Mouse (Mus musculus) MEL (cell line): ENCODE data around the gene Mrps10.

Experiments
- CHD2 ChIP-seq: IDR thresholded peaks from 2 replicates; pipeline ENCODE4 v1.6.1; 2011; ENCODE audit warnings: low read length, improper control_type of control experiment
- CTCF ChIP-seq, 3 experiments: IDR thresholded peaks in 2 of 3; conservative IDR thresholded peaks in 1 of 3; 2 replicates each; pipeline ENCODE4 v1.5.1; 2011 to 2012; ENCODE audit warnings: low read length in 3 of 3, low read depth in 2 of 3, mild to moderate bottlenecking in 2 of 3, improper control_type of control experiment in 1 of 3, inconsistent platforms in 1 of 3, mixed read lengths in 1 of 3, moderate library complexity in 1 of 3; ENCODE audit not compliant: control insufficient read depth in 1 of 3, insufficient read depth in 1 of 3, poor library complexity in 1 of 3, severe bottlenecking in 1 of 3
- EP300 ChIP-seq, 2 experiments: IDR thresholded peaks; 2 replicates each; pipeline ENCODE4 v1.6.1; 2011; ENCODE audit warnings: improper control_type of control experiment in 2 of 2, low read length in 2 of 2, low read depth in 1 of 2, mild to moderate bottlenecking in 1 of 2
- MAFK ChIP-seq: IDR thresholded peaks from 2 replicates; pipeline ENCODE4 v1.6.1; 2011; ENCODE audit warnings: low read depth, mild to moderate bottlenecking, low read length, improper control_type of control experiment, borderline replicate concordance
- MAX ChIP-seq: IDR thresholded peaks from 2 replicates; pipeline ENCODE4 v1.6.1; 2011; ENCODE audit warnings: low read length, improper control_type of control experiment
- SMC3 ChIP-seq: IDR thresholded peaks from 2 replicates; pipeline ENCODE4 v1.6.1; 2011; ENCODE audit warnings: low read depth, low read length, improper control_type of control experiment

- TF ChIP-seq CTCF (IDR thresholded peaks at IDR 0.05 in 2 of 3, conservative IDR thresholded peaks at IDR 0.05 in 1 of 3; ENCODE audit: control insufficient read depth in 1 of 3, insufficient read depth in 1 of 3, low read depth in 2 of 3, low read length in 3 of 3, poor library complexity in 1 of 3, severe bottlenecking in 1 of 3) (no peak), CHD2 (no peak), SMC3 (no peak), EP300 (IDR thresholded peaks at IDR 0.05; ENCODE audit: low read depth in 1 of 2, low read length in 2 of 2) (no peak), MAX (no peak), MAFK (peak; percentile 97)
These were observed 41.1 kb upstream of the Mrps10 start for GRCm38 (mm10) chr17:47327559-47327958.
